In the genomic region with DNA sequence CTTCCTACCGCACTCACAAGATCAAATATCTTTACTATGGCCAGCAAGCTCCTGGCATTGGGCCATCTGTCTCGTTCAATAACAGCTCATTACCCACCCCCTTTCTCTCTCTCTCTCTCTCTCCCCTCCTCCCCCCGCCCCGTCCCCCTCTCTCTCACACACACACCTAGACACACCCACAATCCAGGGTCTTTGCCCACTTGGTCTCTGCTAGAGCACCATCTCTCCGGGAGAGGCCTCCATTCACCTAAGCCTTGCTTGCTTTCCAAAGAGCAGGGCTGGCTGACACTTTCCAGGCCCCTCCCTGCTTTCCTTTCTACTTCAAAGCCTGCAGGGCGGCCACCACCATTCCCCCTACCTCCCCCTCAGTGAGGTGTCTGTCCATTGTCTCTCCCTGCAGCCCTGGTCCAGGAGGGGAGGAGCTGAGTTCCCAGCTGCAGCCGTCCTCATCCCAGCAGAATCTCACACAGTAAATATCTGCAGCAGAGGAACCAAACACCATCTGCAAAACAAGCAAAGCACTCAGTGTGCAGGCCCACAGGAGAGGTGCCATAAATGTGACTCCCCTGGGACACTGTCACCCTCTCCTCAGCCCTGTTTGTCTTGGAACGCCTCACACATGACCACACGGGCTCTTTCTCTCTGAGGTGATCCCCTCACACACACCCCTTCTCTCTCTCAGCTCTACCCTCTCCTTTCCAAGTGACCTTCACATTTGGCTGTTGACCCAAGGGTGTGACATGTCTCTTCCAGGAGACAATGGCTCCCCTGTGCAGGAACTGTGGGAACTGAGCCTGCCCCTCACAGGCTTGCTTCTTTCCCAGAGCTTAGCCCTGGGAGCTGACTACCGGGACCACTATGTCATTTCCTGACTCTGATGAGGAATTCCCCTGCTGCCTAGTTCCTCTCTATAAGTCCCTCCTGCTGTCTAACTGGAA, we compare ENCODE assay signal across 8 mouse cellular contexts. TPM values are rescaled to one million over a fixed set of nuclear protein-coding genes. Genes with fewer than 3 reads are reported as not detected.
DNase-seq lines count a peak whose midpoint lies in the region; ATAC-seq and TF ChIP-seq lines count a peak whose summit lies in the region.

No protein-coding gene starts in this region.

- peak overlapping the region; percentile 25; the same call in 1 of the 2 replicates for H3K4me3 ChIP-seq in gastrocnemius, adult 2 months
- no peak overlapping the region for H3K4me3 ChIP-seq in embryonic fibroblast, embryonic 13.5 days (ENCODE audit: insufficient read depth, low read length)
- peak overlapping the region; percentile 30 for H3K4me3 ChIP-seq in hindbrain, embryonic 10.5 days
- no peak overlapping the region for H3K4me3 ChIP-seq in liver, embryonic 15.5 days (replicated peaks)
- no peak overlapping the region for H3K4me3 ChIP-seq in neural tube, embryonic 15.5 days (replicated peaks)

- no peaks in the 10 kb centered on the region for H3K9me3 ChIP-seq in hindbrain, embryonic 10.5 days
- H3K9me3 ChIP-seq in liver, embryonic 15.5 days (replicated peaks), result no peaks in the 10 kb centered on the region
- no peaks in the 10 kb centered on the region for H3K9me3 ChIP-seq in neural tube, embryonic 15.5 days (replicated peaks)

- no peak for TF ChIP-seq CTCF in gastrocnemius, adult 2 months (IDR thresholded peaks at IDR 0.05)
- no peak for TF ChIP-seq CTCF in embryonic fibroblast, embryonic 13.5 days (IDR thresholded peaks at IDR 0.05; ENCODE audit: borderline replicate concordance, insufficient read depth, low read length)

- no peak for ATAC-seq in liver, embryonic 15.5 days (ENCODE audit: insufficient read depth)
- peak; percentile 57; the same call in 1 of the 2 replicates for ATAC-seq in neural tube, embryonic 15.5 days (ENCODE audit: low FRiP score)

- peak overlapping the region; percentile 81 for H3K27ac ChIP-seq in gastrocnemius, adult 2 months
- H3K27ac ChIP-seq in embryonic fibroblast, embryonic 13.5 days (ENCODE audit: insufficient read depth, low read length), result no peak overlapping the region
- peak overlapping the region; percentile 92 for H3K27ac ChIP-seq in hindbrain, embryonic 10.5 days
- peak overlapping the region; percentile 24; the same call in 1 of the 2 replicates for H3K27ac ChIP-seq in liver, embryonic 15.5 days (replicated peaks)
- peak overlapping the region; percentile 76 for H3K27ac ChIP-seq in neural tube, embryonic 15.5 days (replicated peaks)

- H3K36me3 ChIP-seq in hindbrain, embryonic 10.5 days, result no peaks in the 10 kb centered on the region
- H3K36me3 ChIP-seq in liver, embryonic 15.5 days (replicated peaks), result no peaks in the 10 kb centered on the region
- H3K36me3 ChIP-seq in neural tube, embryonic 15.5 days, result no peaks in the 10 kb centered on the region

- 3% methylated on average over 10 of the region's 10 CpGs for WGBS in hindbrain, embryonic 10.5 days
- 37% methylated on average over 10 of the region's 10 CpGs for WGBS in liver, embryonic 15.5 days (ENCODE audit: insufficient replicate concordance)
- WGBS in neural tube, embryonic 15.5 days, result 5% methylated on average over 10 of the region's 10 CpGs

- no peak overlapping the region for H3K9ac ChIP-seq in liver, embryonic 15.5 days
- H3K9ac ChIP-seq in neural tube, embryonic 15.5 days (replicated peaks), result no peak overlapping the region

- H3K4me1 ChIP-seq in embryonic fibroblast, embryonic 13.5 days (ENCODE audit: control insufficient read depth, insufficient read depth, low read length), result peaks cover 6% of the 10 kb centered on the region
- H3K4me1 ChIP-seq in hindbrain, embryonic 10.5 days (replicated peaks), result peaks cover 69% of the 10 kb centered on the region
- H3K4me1 ChIP-seq in liver, embryonic 15.5 days (replicated peaks), result peaks cover 30% of the 10 kb centered on the region
- peaks cover 28% of the 10 kb centered on the region for H3K4me1 ChIP-seq in neural tube, embryonic 15.5 days

- TF ChIP-seq POLR2A in embryonic fibroblast, embryonic 13.5 days (IDR thresholded peaks at IDR 0.05; ENCODE audit: low read depth, low read length), result 0 out of 2 replicates have a peak, but pooled peaks have one; percentile 11

- intact Hi-C loops in gastrocnemius, adult 2 months (cut with DNase I), result no loop called here

- no peaks in the 10 kb centered on the region for H3K27me3 ChIP-seq in hindbrain, embryonic 10.5 days (ENCODE audit: insufficient read depth, poor library complexity, severe bottlenecking)
- no peaks in the 10 kb centered on the region for H3K27me3 ChIP-seq in liver, embryonic 15.5 days
- no peaks in the 10 kb centered on the region for H3K27me3 ChIP-seq in neural tube, embryonic 15.5 days (replicated peaks)

- no peak overlapping the region for H3K4me2 ChIP-seq in liver, embryonic 15.5 days
- H3K4me2 ChIP-seq in neural tube, embryonic 15.5 days, result peak overlapping the region; percentile 20; the same call in 1 of the 2 replicates

- peak; percentile 47 for DNase-seq in gastrocnemius, adult 2 months
- DNase-seq in gastrocnemius, postnatal 4 days (ENCODE audit: low spot score in 2 of 2), result no peak
- peak; percentile 74 for DNase-seq in hindbrain, embryonic 10.5 days (ENCODE audit: low spot score)
- no peak for DNase-seq in spleen, postnatal 14 days (ENCODE audit: low spot score in 2 of 2)
- DNase-seq in cerebellum, adult 11-12 months, result no peak

RNA-seq across cellular contexts. Expression of a gene that starts 14.9 kb away (rescaled TPM):
- under 1 TPM in 1 of 2 experiments, not detected in 1; 0.06 TPM for total RNA-seq in gastrocnemius, adult 2 months (2021)
- total RNA-seq in gastrocnemius, postnatal 4 days (2021), result under 1 TPM; 0.47 to 0.78 TPM
- not detected in 2 replicates for polyA plus RNA-seq in embryonic fibroblast, embryonic 13.5 days (2011; ENCODE audit: insufficient read length, low read depth, missing spikeins)
- 0.14 TPM in 1 of 2 replicates, not detected in the other for polyA plus RNA-seq in hindbrain, embryonic 10.5 days (2016; fragmentation: Nextera tagmentation; extraction: Ambion mirVana)
- polyA plus RNA-seq in liver, embryonic 15.5 days (2015; fragmentation: Nextera tagmentation; extraction: Ambion mirVana), result 2.7 and 2.8 TPM in 2 replicates
- 0.23 and 0.91 TPM in 2 replicates for polyA plus RNA-seq in neural tube, embryonic 15.5 days (2015; fragmentation: Nextera tagmentation; extraction: Ambion mirVana)

RNA-seq across cellular contexts. Expression of a gene that starts 36.7 kb away (rescaled TPM):
- 10 to 100 TPM; 23.5 to 29.9 TPM for total RNA-seq in gastrocnemius, adult 2 months (2021)
- 10 to 100 TPM; 31.5 to 38.4 TPM for total RNA-seq in gastrocnemius, postnatal 4 days (2021)
- 33.5 and 38.8 TPM in 2 replicates for polyA plus RNA-seq in embryonic fibroblast, embryonic 13.5 days (2011; ENCODE audit: insufficient read length, low read depth, missing spikeins)
- 32.9 and 33.2 TPM in 2 replicates for polyA plus RNA-seq in hindbrain, embryonic 10.5 days (2016; fragmentation: Nextera tagmentation; extraction: Ambion mirVana)
- 27.6 and 28.5 TPM in 2 replicates for polyA plus RNA-seq in liver, embryonic 15.5 days (2015; fragmentation: Nextera tagmentation; extraction: Ambion mirVana)
- 37.3 and 37.5 TPM in 2 replicates for polyA plus RNA-seq in neural tube, embryonic 15.5 days (2015; fragmentation: Nextera tagmentation; extraction: Ambion mirVana)

RNA-seq across cellular contexts. Expression of a gene that starts 52.0 kb away (rescaled TPM):
- total RNA-seq in gastrocnemius, adult 2 months (2021), result 10 to 100 TPM; 30.2 to 55.1 TPM
- total RNA-seq in gastrocnemius, postnatal 4 days (2021), result 100 to 1,000 TPM; 107 to 112 TPM
- polyA plus RNA-seq in embryonic fibroblast, embryonic 13.5 days (2011; ENCODE audit: insufficient read length, low read depth, missing spikeins), result 37.5 and 46.0 TPM in 2 replicates
- 9.0 and 9.7 TPM in 2 replicates for polyA plus RNA-seq in hindbrain, embryonic 10.5 days (2016; fragmentation: Nextera tagmentation; extraction: Ambion mirVana)
- polyA plus RNA-seq in liver, embryonic 15.5 days (2015; fragmentation: Nextera tagmentation; extraction: Ambion mirVana), result 1.1 and 1.3 TPM in 2 replicates
- 11.0 TPM in 2 replicates for polyA plus RNA-seq in neural tube, embryonic 15.5 days (2015; fragmentation: Nextera tagmentation; extraction: Ambion mirVana)

Comparison
In these comparisons a context has a peak if more than half of its experiments do, and no peak if none do; other contexts are left out.
1. DNase-seq: peak in gastrocnemius, adult 2 months (single experiment) and hindbrain, embryonic 10.5 days (single experiment); none in gastrocnemius, postnatal 4 days (0 of 2), spleen, postnatal 14 days (0 of 2) and cerebellum, adult 11-12 months (single experiment).
2. H3K4me3 ChIP-seq: peak in gastrocnemius, adult 2 months (single experiment) and hindbrain, embryonic 10.5 days (single experiment); none in embryonic fibroblast, embryonic 13.5 days (single experiment), liver, embryonic 15.5 days (single experiment) and neural tube, embryonic 15.5 days (single experiment).